Mouse (Mus musculus): ENCODE data around the gene Rhbdf1. TPM values are rescaled to one million over a fixed set of nuclear protein-coding genes. Genes with fewer than 3 reads are reported as not detected.

Gene Rhbdf1
- polyA plus RNA-seq, 1 experiment from 2014 or later: 23.1 TPM

- Histone ChIP-seq H3K27me3 (ENCODE audit: control insufficient read depth, insufficient read depth, low read length) (no peaks in the 10 kb centered on the region), H3K9ac (ENCODE audit: low read length) (no peak overlapping the region), H3K4me3 (ENCODE audit: low read depth, low read length) (no peak overlapping the region), H3K36me3 (ENCODE audit: control insufficient read depth, insufficient read depth, low read length) (peaks cover 8% of the 10 kb centered on the region; the same call in 1 of the 2 replicates), H3K4me1 (ENCODE audit: control insufficient read depth, insufficient read depth, low read length) (no peaks in the 10 kb centered on the region), H3K4me2 (ENCODE audit: low read depth, severe bottlenecking) (no peak overlapping the region), H3K27ac (replicated peaks; ENCODE audit: low read depth, low read length) (no peak overlapping the region), H3K9me3 (ENCODE audit: control insufficient read depth, low read length) (no peaks in the 10 kb centered on the region)
- DNase-seq (ENCODE audit: low spot score) (no peak), ATAC-seq (ENCODE audit: insufficient number of reproducible peaks, low FRiP score, low TSS enrichment, low read depth) (no peak)
- WGBS: 83% methylated on average over 2 of the region's 2 CpGs
These were observed 14.0 kb upstream of the Rhbdf1 start for GRCm38 (mm10) chr11:32236132-32236531.

DNA sequence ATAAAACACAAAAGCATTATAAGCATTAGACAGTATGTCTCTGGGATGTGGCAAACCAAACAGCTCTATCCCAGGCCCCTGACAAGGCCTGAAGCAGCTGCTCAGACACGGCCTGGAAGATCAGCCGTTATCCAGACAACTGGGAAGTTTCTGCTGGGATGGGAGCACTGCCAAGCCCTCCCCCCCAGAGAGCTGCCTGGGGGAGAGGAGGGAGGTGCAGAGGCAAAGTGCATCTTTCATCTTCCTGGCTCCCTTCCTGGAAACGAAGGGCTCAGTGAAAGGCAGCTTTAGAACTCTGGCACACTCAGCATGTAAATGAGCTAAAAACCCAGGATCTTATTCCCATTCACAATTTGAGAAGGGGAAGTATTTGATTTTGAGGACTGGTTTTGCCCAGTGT lies 13.5 kb upstream of the Rhbdf1 start:
- no peak for DNase-seq (ENCODE audit: low spot score)
- Histone ChIP-seq H3K27ac (replicated peaks; ENCODE audit: low read depth, low read length) (no peak overlapping the region), H3K4me1 (ENCODE audit: control insufficient read depth, insufficient read depth, low read length) (no peaks in the 10 kb centered on the region), H3K9ac (ENCODE audit: low read length) (no peak overlapping the region), H3K4me2 (ENCODE audit: low read depth, severe bottlenecking) (no peak overlapping the region), H3K27me3 (ENCODE audit: control insufficient read depth, insufficient read depth, low read length) (no peaks in the 10 kb centered on the region), H3K4me3 (ENCODE audit: low read depth, low read length) (no peak overlapping the region), H3K36me3 (ENCODE audit: control insufficient read depth, insufficient read depth, low read length) (peaks cover 8% of the 10 kb centered on the region; the same call in 1 of the 2 replicates), H3K9me3 (ENCODE audit: control insufficient read depth, low read length) (no peaks in the 10 kb centered on the region)
- no peak for ATAC-seq (ENCODE audit: insufficient number of reproducible peaks, low FRiP score, low TSS enrichment, low read depth)
- 82% methylated on average over 3 of the region's 3 CpGs for WGBS

DNA sequence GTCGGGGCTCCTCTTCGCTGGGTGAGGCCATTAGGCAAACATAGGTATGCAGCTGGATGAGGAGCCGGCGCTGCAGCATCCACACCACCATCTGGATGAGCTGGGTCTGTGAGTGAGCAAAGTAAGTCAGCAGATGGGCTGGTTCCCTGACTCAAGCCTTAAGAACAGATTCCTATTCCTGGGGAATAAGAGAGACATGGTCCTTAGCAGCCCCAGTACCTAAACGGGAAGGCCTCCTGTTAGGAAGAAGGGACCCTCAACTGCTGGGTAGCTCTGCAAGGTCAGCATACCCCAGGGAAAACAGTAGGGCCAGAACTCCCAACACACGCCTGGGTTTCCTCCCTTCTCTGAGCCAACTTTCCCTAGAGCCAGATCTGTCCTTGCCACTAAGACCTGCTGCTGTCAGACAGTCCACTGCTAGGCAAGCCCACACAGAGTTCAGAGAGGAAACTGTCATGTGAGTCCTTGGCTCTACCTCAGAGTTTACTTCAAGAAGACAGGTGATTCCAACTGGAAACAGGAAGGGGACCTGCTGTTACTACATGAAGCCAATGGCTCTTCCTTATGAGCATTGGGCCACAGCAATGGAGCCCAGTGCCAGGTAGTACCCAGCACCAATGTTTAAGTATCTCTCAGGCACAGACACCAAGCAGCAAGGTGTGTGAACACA lies 12.9 kb upstream of the Rhbdf1 start:
- Histone ChIP-seq H3K36me3 (ENCODE audit: control insufficient read depth, insufficient read depth, low read length) (peaks cover 8% of the 10 kb centered on the region; the same call in 1 of the 2 replicates), H3K4me3 (ENCODE audit: low read depth, low read length) (no peak overlapping the region), H3K9ac (ENCODE audit: low read length) (no peak overlapping the region), H3K9me3 (ENCODE audit: control insufficient read depth, low read length) (no peaks in the 10 kb centered on the region), H3K27ac (replicated peaks; ENCODE audit: low read depth, low read length) (no peak overlapping the region), H3K4me1 (ENCODE audit: control insufficient read depth, insufficient read depth, low read length) (no peaks in the 10 kb centered on the region), H3K4me2 (ENCODE audit: low read depth, severe bottlenecking) (no peak overlapping the region), H3K27me3 (ENCODE audit: control insufficient read depth, insufficient read depth, low read length) (no peaks in the 10 kb centered on the region)
- no peak for ATAC-seq (ENCODE audit: insufficient number of reproducible peaks, low FRiP score, low TSS enrichment, low read depth)
- WGBS: 92% methylated on average over 6 of the region's 6 CpGs
- no peak for DNase-seq (ENCODE audit: low spot score)

GRCm38 (mm10) chr11:32233895-32234294 lies 11.8 kb upstream of the Rhbdf1 start:
- Histone ChIP-seq H3K4me1 (ENCODE audit: control insufficient read depth, insufficient read depth, low read length) (no peaks in the 10 kb centered on the region), H3K4me3 (ENCODE audit: low read depth, low read length) (no peak overlapping the region), H3K9ac (ENCODE audit: low read length) (no peak overlapping the region), H3K4me2 (ENCODE audit: low read depth, severe bottlenecking) (no peak overlapping the region), H3K36me3 (ENCODE audit: control insufficient read depth, insufficient read depth, low read length) (peaks cover 6% of the 10 kb centered on the region; the same call in 1 of the 2 replicates), H3K27ac (replicated peaks; ENCODE audit: low read depth, low read length) (no peak overlapping the region), H3K27me3 (ENCODE audit: control insufficient read depth, insufficient read depth, low read length) (no peaks in the 10 kb centered on the region), H3K9me3 (ENCODE audit: control insufficient read depth, low read length) (no peaks in the 10 kb centered on the region)
- WGBS: 89% methylated on average over 3 of the region's 3 CpGs
- no peak for DNase-seq (ENCODE audit: low spot score)
- no peak for ATAC-seq (ENCODE audit: insufficient number of reproducible peaks, low FRiP score, low TSS enrichment, low read depth)

GRCm38 (mm10) chr11:32232848-32233247 lies 10.7 kb upstream of the Rhbdf1 start:
- no peaks in the 10 kb centered on the region for H3K9me3 ChIP-seq (ENCODE audit: control insufficient read depth, low read length)
- no peak overlapping the region for H3K27ac ChIP-seq (replicated peaks; ENCODE audit: low read depth, low read length)
- DNase-seq (ENCODE audit: low spot score) (peak; percentile 42), ATAC-seq (ENCODE audit: insufficient number of reproducible peaks, low FRiP score, low TSS enrichment, low read depth) (0 out of 2 replicates have a peak, but pooled peaks have one; percentile 8)
- H3K4me1 ChIP-seq (ENCODE audit: control insufficient read depth, insufficient read depth, low read length): no peaks in the 10 kb centered on the region
- H3K4me2 ChIP-seq (ENCODE audit: low read depth, severe bottlenecking): no peak overlapping the region
- WGBS: 71% methylated on average over 10 of the region's 10 CpGs
- no peak overlapping the region for H3K4me3 ChIP-seq (ENCODE audit: low read depth, low read length)
- H3K9ac ChIP-seq (ENCODE audit: low read length): no peak overlapping the region
- H3K27me3 ChIP-seq (ENCODE audit: control insufficient read depth, insufficient read depth, low read length): no peaks in the 10 kb centered on the region
- peaks cover 6% of the 10 kb centered on the region; the same call in 1 of the 2 replicates for H3K36me3 ChIP-seq (ENCODE audit: control insufficient read depth, insufficient read depth, low read length)

GRCm38 (mm10) chr11:32231125-32231524 lies 9.0 kb upstream of the Rhbdf1 start:
- H3K4me1 ChIP-seq (ENCODE audit: control insufficient read depth, insufficient read depth, low read length): no peaks in the 10 kb centered on the region
- H3K9ac ChIP-seq (ENCODE audit: low read length): no peak overlapping the region
- H3K27ac ChIP-seq (replicated peaks; ENCODE audit: low read depth, low read length): no peak overlapping the region
- DNase-seq (ENCODE audit: low spot score): no peak
- H3K4me2 ChIP-seq (ENCODE audit: low read depth, severe bottlenecking): no peak overlapping the region
- H3K4me3 ChIP-seq (ENCODE audit: low read depth, low read length): no peak overlapping the region
- H3K36me3 ChIP-seq (ENCODE audit: control insufficient read depth, insufficient read depth, low read length): peaks cover 6% of the 10 kb centered on the region; the same call in 1 of the 2 replicates
- ATAC-seq (ENCODE audit: insufficient number of reproducible peaks, low FRiP score, low TSS enrichment, low read depth): no peak
- no peaks in the 10 kb centered on the region for H3K9me3 ChIP-seq (ENCODE audit: control insufficient read depth, low read length)
- no peaks in the 10 kb centered on the region for H3K27me3 ChIP-seq (ENCODE audit: control insufficient read depth, insufficient read depth, low read length)
- 91% methylated on average over 2 of the region's 2 CpGs for WGBS

GRCm38 (mm10) chr11:32230220-32230619 lies 8.1 kb upstream of the Rhbdf1 start:
- ATAC-seq (ENCODE audit: insufficient number of reproducible peaks, low FRiP score, low TSS enrichment, low read depth): no peak
- peaks cover 6% of the 10 kb centered on the region; the same call in 1 of the 2 replicates for H3K36me3 ChIP-seq (ENCODE audit: control insufficient read depth, insufficient read depth, low read length)
- WGBS: 89% methylated on average over 4 of the region's 4 CpGs
- DNase-seq (ENCODE audit: low spot score): no peak
- no peak overlapping the region for H3K4me2 ChIP-seq (ENCODE audit: low read depth, severe bottlenecking)
- no peak overlapping the region for H3K4me3 ChIP-seq (ENCODE audit: low read depth, low read length)
- H3K4me1 ChIP-seq (ENCODE audit: control insufficient read depth, insufficient read depth, low read length): peaks cover 8% of the 10 kb centered on the region
- no peak overlapping the region for H3K9ac ChIP-seq (ENCODE audit: low read length)
- no peak overlapping the region for H3K27ac ChIP-seq (replicated peaks; ENCODE audit: low read depth, low read length)
- no peaks in the 10 kb centered on the region for H3K9me3 ChIP-seq (ENCODE audit: control insufficient read depth, low read length)
- H3K27me3 ChIP-seq (ENCODE audit: control insufficient read depth, insufficient read depth, low read length): no peaks in the 10 kb centered on the region

GRCm38 (mm10) chr11:32228292-32228845 lies 6.3 kb upstream of the Rhbdf1 start:
- ATAC-seq (ENCODE audit: insufficient number of reproducible peaks, low FRiP score, low TSS enrichment, low read depth): no peak
- Histone ChIP-seq H3K4me2 (ENCODE audit: low read depth, severe bottlenecking) (no peak overlapping the region), H3K36me3 (ENCODE audit: control insufficient read depth, insufficient read depth, low read length) (peaks cover 6% of the 10 kb centered on the region; the same call in 1 of the 2 replicates), H3K9me3 (ENCODE audit: control insufficient read depth, low read length) (no peaks in the 10 kb centered on the region), H3K27me3 (ENCODE audit: control insufficient read depth, insufficient read depth, low read length) (no peaks in the 10 kb centered on the region), H3K9ac (ENCODE audit: low read length) (no peak overlapping the region), H3K27ac (replicated peaks; ENCODE audit: low read depth, low read length) (no peak overlapping the region), H3K4me3 (ENCODE audit: low read depth, low read length) (no peak overlapping the region), H3K4me1 (ENCODE audit: control insufficient read depth, insufficient read depth, low read length) (peaks cover 16% of the 10 kb centered on the region)
- DNase-seq (ENCODE audit: low spot score): no peak
- WGBS: 93% methylated on average over 3 of the region's 3 CpGs
